Mouse (Mus musculus) erythroblast, adult 5-6 weeks (primary cell): ENCODE data around the gene Ica1. TPM values are rescaled to one million over a fixed set of nuclear protein-coding genes. Genes with fewer than 3 reads are reported as not detected.

Experiments used
- ATAC-seq: replicated peaks from 2 replicates; pipeline ENCODE4 v1.8.0; 2016; ENCODE audit warnings: moderate number of reproducible peaks, mild to moderate bottlenecking, moderate TSS enrichment, inconsistent platforms; ENCODE audit not compliant: poor library complexity, low FRiP score, severe bottlenecking
- total RNA-seq, 2 experiments: library from RNA; stranded (forward) in 1 of 2; stranded (reverse) in 1 of 2; fragments of 150-400 nt in 1 of 2; fragments of 200-764, 138-1000 nt in 1 of 2; gene quantifications; 2 replicates each; pipeline versions ENCODE4 v1.2.3 to v1.2.4; 2015 to 2017; ENCODE audit warnings: low replicate concordance in 2 of 2

Ica1 gene
- total RNA-seq, 2 experiments from 2014 or later = 6.9 to 7.1 TPM

DNA sequence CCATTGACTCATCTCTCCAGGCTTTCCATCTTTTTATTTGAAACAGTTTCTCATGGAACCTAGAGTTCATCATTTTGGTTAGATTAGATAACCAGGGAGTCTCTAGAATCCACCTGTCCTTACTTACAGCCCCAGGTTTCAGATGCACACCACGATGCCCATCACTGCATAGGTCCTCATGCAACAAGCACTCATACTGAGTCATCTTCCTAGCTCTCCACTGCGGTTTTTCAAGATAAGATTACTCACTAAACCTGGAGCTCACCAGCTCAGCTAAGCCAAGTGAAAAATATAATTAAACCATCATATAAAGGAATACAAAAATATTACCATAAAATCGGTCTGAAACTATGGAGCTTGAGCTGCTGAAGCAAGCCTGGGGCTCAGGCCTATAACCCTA, 194.4 kb downstream of the Ica1 start:
- no peak for ATAC-seq

- no peak for ATAC-seq
These were observed 195.9 kb downstream of the Ica1 start for GRCm38 (mm10) chr6:8582377-8582776.

Other genes starting within 250 kb of the Ica1 start
- not detected in 2 replicates for gene Nxph1, start 169.9 kb upstream of the Ica1 start, total RNA-seq (2015; ENCODE audit: low replicate concordance)
- not detected in 2 replicates for gene Nxph1, start 169.9 kb upstream of the Ica1 start, total RNA-seq (2017; ENCODE audit: low replicate concordance)